Mouse (Mus musculus) c-Kit-negative CD71-positive TER-119-positive erythroid progenitor cells, embryonic 14.5 days (primary cell): ENCODE results near the gene Cd160.

Source experiments
- DNase-seq: peaks from one replicate; pipeline ENCODE4 v3.0.0-alpha.2; 2013; ENCODE audit warnings: low read depth, low spot score

The Cd160 gene

DNA sequence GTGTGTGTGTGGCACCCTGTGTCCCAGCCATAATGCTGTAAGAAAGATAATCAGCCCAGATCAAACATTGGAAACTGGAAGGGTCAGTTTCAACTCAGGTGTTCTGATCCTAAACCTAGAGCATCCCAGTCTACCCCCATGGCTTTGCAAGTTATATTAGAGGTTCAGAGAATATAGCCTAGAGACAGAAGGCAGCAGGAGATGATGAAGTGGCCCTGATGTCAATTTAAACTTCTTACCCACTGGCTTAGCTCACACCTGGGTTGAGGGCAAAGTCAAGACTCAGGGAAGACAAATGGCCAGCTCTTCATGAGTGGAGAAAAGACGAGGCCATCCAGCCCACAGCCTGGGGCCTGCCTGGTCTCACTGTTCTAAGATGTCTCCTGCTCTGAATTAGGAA lies at the start of gene Cd160, which contains the start of gene Pdzk1:
Cd160 (minus strand) TSS at position 368 of the 400 bp plus-strand sequence.
Pdzk1 (plus strand) TSS at position 301 of the 400 bp plus-strand sequence.
- DNase-seq = no peak

GRCm38 (mm10) chr3:96874808-96875571 lies 45.8 kb upstream of the Cd160 start:
- no peak for DNase-seq

DNA sequence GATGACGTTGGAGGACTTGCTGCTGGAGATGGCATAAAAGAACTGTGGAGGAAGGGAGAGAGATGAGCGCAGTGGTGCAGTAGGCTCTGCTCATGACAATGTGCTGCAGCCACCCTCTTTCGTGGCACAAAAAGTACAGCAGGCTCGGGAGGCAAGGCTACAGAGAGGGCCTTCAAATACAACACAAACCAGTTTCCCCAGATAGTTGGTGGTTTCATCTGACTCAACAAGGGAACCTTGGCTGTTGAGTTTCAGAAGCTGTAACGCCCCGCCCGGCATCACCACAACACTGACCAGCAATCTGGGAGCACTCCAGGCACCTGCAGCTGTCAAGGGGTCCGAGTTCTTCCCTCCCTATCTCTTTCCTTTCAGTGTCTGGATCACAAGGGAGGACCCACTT lies 43.4 kb upstream of the Cd160 start:
- no peak for DNase-seq

DNA sequence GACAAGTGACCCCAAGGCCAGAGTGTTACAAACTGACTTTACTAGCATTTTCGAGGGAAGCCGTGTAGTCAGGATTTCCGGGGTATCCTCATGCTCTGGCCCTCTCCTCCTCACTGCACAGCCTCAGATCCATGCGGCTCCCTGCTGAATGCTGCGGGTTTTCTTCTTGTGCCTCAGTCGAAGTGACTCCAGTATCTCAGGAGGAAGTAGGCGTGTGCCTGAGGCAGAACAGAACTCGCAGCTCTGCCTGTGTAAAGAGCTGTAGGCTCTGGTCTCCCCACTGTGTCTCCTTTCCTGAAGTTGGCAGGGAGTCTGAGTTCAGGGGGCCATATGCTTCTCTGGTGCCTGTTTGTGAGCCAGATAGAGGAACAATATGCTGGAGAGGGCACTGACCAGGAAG lies 41.9 kb upstream of the Cd160 start:
- DNase-seq = no peak

DNA sequence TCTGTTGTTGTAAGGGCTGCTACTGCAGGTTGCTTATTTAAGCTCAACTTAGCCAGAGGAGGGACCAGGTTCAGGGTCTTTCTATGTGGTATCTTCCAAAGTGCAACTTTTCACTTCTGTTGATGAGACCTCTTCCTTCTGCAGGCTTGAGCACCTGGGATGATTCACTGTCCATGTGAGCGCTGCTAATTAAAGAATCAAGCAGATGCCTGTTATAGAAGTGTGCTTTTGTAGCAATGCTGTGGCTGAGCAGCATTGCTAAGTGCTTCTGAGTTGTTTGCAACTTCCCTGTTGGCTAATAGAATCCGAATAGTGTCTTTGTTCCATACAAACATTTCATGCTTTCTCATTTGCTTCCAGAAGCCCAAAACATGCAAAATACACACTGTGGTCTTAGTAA lies 41.1 kb upstream of the Cd160 start:
- DNase-seq = no peak

- no peak for DNase-seq
These were observed 39.9 kb upstream of the Cd160 start for GRCm38 (mm10) chr3:96869091-96869490.

DNA sequence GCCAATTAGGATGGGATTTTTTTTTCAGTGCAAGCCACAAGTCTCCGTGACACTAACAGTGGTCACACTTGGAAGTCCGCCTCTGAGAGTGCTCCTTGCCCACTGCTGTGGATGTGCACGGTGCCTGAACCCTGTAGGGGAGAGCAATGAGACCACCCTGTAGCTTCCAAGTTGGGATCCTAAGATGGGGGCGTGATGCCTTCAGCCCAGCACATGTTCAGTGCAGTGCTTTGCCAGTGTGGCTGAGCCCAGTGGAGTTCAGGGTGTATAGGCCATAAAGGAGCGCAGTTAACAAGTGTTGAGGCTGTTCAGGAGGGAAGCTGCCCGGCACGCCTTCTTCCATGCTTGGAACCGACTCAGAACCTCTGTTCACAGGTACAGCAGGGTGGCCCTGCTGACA lies 39.4 kb upstream of the Cd160 start:
- no peak for DNase-seq

DNA sequence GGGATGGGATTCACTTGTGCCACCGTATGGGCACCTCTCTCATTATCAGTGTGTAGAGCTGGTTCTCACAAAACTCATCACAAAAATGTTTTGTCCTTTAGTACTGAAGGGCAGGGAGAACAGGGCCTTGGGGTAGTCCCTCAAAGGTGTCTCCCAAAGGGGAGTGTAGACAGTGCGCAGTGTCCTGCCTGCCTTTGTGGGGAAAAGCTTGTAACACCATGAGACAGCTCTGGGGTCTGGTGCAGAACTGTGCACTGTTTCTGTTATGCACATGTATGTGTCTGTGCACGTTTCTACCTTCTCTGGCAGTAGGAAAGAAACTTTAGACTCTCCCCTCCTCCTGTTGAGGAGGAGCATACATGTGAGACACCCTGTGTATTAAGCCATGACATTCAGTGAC lies 38.7 kb upstream of the Cd160 start:
- DNase-seq = no peak

GRCm38 (mm10) chr3:96860498-96860897 lies 31.3 kb upstream of the Cd160 start:
- DNase-seq = no peak

- DNase-seq = no peak
These were observed 26.7 kb upstream of the Cd160 start for GRCm38 (mm10) chr3:96855833-96856232.

- no peak for DNase-seq
These were observed 25.2 kb upstream of the Cd160 start for GRCm38 (mm10) chr3:96854376-96854775.

DNA sequence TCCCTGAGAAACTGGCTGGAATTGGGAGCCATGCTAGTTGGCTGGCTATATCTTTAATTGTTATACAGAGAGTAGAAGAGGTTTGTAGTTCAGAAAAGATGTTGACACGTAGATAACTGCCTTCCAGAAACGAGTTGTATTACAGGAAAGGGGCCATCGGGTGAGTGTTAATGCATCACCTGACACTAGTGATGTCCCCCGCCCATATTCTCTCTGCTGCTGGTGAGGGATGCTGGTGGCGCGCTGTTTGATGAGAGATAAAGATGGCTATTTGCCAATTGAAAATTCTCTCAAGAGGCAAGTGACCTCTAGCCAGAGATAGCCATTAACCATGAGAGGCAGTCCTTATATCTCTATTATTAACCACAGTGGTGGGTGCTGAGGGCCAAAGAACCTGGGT lies 23.4 kb upstream of the Cd160 start:
- DNase-seq = no peak

DNA sequence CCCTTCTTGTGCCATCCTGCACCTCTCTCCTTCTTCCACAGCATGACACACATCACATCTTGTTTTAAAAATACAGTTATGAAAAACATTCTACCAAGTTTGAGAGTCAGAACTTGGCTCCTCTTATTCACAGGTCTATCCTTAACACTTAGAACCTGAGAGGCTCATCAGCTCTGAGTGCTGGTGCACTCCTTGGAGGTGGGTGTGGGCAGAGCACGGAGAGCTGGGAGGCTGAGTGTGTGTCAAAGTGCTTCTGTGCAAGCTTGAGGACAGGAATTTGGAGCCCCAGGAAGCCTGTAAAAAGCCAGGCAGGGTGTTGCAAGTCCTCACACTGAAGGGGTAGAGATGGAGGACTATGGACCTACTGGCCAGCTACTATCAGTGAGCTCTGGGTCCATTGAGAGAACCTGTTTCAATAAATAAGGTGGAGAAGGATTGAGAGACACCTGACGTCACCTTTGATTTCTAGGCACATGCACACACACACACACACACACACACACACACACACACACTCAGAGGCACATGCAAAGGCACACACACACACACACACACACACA lies 20.1 kb upstream of the Cd160 start:
- DNase-seq = no peak

- no peak for DNase-seq
These were observed 19.3 kb upstream of the Cd160 start for GRCm38 (mm10) chr3:96848470-96848869.

GRCm38 (mm10) chr3:96847661-96848060 lies 18.5 kb upstream of the Cd160 start:
- no peak for DNase-seq

- DNase-seq = no peak
These were observed 17.8 kb upstream of the Cd160 start for GRCm38 (mm10) chr3:96846985-96847384.

DNA sequence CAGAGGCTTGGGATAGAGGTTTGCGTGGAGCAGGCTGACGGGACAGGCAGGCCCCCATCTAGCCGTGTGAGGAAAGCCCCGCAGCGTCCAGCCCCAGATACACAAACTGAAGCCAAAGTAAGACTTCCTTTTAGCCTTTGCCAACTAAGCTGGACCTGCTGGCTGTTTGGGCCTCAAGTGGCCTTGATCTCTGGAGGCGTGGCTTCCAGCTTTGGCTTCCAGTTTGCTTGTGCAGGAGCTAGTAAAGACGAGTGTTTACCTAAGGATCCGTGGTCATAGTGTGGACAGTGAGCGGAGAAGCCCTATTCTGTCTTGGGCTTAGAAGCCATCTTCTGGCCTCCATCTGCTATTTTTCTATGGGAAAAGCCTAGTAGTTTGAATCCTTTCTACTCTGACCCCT lies 16.7 kb upstream of the Cd160 start:
- DNase-seq = no peak

DNA sequence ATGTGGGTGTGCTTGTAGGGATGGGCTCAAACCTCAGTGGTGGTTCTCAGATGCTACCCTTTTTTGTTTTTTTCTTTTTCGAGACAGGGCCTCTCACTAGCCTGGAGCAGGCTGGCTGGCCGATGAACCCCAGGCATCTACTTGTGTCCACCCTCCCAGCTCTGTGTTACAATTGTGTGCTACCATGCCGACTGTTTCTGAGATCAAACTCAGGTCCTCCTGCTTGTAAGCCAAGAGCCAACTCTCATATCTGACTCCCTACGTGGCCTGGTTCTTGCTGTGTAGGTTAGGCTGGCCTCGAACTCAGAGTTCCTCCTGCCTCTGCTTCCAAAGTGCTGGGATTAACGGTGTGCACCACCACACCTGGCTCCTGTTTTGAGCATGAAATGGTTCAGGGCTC lies 16.0 kb upstream of the Cd160 start:
- DNase-seq = no peak

DNA sequence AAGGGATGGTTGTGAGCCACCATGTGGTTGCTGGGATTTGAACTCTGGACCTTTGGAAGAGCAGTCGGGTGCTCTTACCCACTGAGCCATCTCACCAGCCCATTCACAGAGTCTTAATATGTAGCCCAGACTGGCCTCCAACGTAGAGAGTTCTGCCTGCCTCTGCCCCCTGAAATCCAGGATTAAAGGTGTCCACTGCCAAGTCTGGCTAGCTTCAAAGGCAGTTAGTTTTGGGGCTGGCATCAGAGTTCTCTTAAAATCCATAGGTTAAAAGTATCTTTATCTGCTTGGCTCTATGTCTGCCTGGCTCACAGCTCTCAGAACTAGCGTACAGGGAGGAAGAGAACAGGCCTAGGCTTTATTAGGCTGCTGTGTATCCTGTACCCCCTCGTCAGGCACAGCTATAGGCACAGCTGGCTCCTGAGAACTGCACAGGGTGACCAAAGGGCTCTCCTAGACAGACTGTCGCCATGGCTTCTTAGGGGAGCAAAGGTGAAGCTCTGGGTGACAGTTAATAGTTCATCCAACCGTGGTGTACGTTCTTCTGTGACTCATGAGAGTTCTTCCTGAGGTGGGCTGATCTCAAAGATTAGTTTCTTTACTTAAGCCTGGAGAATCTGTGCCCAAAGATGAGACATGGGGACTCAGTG lies 10.0 kb upstream of the Cd160 start:
- no peak for DNase-seq

GRCm38 (mm10) chr3:96836414-96836813 lies 7.3 kb upstream of the Cd160 start:
- no peak for DNase-seq

DNA sequence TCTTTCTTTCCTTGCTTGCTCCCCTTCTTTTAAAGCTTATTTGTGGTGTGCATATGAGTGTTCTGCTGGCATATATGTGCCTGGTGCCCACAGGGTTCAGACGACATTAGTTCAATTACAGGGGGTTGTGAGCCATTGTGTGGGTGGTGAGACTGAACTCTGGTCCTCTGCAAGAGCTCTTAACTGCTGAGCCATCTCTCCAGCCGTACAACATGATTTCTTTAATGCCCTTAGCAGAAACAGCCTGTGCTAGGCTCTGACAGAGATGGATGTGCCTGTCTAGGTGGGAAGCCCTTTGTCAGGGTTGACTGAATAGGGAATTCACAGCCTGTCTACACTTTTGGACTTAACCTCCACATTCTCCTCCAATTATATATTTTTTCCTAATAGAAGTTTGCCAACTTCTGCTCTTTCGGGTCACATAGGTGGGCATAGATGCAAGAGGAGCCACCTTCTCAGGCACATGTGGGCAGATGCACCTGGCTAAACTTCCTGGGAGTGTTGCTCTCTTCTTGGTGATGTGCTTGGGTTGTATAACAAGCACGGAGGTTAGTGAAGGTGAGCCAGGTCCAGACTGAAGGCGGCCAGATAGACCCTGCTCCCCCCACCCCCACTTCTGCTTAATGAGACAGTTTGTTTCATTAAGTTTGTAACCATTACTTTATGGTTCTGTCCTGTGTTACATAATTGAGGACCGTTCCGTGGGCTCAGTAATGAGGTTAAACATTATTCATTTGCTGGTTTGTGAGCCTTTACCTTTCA lies 5.6 kb upstream of the Cd160 start:
- no peak for DNase-seq

DNA sequence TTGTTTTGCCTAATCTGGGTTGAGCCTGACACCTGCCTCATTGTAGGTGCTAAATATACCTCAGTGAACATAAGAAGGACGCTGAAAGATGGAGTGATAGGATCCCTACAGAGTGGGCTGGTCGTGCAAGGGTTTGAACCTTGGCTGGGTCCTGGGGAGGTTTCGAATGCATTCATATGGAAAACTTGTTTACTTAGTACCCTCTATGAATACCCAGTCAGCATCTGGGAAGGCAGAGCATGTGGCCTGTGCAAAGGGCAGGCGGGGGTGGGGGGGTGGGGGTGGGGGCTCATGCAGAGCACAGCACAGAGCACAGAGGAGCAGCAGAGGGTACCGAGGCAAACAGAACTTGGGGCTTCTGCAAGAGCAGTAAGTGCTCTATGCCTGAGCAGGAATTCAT lies 3.8 kb upstream of the Cd160 start:
- DNase-seq = no peak
